Mouse (Mus musculus) skeletal muscle tissue, adult 2 months (tissue): ENCODE measurements around the gene Tmem126b.

ENCODE experiments used
- DNase-seq: peaks from one replicate; pipeline ENCODE4 v3.0.0-alpha.2; 2012; ENCODE audit warnings: low read depth, low spot score

The Tmem126b gene

DNA sequence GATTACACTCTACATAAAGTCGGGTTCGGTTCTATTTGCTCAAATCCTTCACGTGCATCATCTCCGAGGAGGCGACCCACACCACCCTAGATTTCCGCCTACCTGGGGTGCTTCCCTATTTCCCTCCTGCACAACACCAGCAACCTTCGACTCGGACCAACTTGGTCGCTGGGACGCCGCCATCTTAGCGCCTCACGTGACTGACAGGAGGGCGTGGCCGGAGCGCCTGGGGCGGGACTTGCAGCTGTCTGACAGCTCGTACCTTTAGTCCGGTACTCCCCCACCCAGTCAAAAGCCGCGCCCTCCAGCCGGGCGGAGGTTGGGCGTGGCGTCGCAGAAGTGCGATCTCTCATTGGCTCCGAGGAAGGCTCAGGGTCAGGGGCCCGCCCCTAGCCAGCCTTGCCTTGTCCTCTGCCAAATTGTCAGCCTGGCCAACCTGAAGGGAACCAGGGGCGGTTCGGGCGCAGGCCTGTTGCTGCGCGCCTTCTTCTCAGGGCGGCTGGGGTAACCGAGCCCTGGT, at the start of gene Tmem126b:
TSS of gene Tmem126b (minus strand) at position 209 of the 520 bp plus-strand sequence.
- DNase-seq = peak; percentile 98

DNA sequence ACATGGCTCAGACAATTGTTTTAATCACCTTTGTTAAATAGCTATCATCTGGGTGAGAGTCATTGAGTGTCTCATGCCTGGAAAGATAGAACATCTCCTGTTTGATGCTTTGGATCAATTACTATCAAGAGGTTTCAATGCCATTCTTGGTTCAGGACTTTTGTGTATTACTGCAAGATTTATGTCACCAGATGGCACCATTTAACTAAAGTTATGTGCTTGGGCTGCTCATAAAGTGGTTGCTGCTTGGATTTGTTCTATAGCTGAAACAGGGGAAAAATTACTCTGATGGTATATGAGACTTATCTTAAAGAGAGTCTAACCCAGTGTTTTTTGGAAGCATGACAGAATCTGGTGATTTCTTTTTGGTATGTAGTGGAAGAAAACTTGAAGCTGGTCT, 36.5 kb upstream of the Tmem126b start:
- no peak for DNase-seq

DNA sequence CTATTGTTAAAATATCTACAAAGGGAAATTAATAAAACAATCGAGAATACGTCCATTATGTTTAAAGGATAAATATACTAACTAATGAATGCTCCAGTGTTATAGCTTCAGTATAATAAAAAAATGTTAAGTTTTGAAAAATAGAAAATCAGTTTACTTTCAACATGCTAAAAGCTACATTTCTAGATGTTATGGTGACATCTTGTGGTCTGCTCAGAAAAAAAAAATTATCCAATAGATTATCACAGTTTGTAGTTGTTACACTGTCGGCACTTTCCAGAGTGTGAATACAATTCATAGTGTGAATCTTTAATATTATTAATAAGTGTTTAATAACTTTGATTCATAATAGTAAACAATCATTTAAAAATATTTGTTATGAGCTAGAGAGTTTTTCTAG, 32.3 kb upstream of the Tmem126b start:
- DNase-seq = no peak

DNA sequence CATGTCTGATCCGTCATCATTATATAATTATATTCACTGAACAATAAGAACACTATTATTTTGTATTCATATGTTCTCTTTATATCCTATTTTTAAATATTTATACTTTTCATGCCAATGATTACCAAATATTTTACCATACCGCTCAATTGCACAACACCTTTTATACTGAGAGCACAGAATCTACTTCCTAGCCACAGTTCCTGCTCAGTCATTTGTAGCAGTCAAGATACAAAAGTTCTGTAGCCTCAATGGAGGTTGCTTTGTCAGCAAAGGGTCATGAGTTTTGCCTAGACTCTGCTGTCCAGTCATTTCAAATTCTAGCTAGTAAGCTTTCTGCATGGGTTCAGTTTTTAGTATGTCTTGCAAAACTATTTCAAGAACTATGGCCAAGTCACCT, 6.8 kb upstream of the Tmem126b start:
- DNase-seq = no peak

DNA sequence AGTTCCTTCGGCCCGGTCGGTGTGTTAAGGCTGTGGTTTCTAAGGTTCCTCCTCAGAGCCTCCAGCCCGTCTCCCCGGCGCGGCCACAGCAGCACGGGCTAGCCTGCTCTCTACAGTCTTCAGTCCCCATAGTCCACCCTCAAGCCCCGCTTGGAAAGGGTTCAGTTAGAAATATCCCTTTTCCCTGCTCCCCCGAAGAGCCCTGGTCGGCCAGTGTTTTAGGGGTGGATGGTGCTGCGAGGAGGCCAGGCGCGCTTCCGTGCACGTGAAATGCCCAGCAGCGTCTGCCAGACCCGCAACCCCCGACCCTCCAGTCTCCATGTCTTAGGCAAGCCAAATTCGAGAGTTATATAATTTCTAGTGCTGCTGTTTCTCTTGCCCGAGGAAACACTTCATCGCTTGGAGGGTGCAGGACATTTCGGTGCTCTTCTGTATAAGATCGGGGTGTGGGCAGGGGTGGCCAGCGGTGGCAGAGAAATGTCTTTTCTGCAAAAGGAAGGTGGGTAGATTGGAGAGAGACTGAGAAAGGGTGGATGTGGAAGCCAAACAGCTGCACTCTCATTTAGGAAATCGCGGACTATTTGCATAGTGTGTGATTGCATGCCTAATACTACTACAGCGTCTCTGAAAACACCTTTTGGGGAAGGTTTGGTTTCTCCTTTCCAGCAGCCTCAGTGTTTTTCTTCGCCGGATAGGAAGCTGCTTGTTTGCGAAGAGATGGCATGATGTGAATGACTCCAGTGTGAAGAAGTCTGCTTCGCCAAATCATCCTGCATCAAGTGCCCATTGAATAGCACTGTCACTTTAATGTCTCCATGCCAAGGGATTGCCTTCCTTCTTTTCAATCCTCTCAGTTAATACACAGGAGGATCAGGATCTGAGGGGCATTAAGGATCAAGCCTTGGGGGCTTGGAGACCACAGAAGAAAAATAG, 778 bp upstream of the Tmem126b start, which contains the start of gene Dlg2:
TSS of gene Dlg2 (plus strand) at position 360 of the 933 bp plus-strand sequence.
- DNase-seq = no peak

DNA sequence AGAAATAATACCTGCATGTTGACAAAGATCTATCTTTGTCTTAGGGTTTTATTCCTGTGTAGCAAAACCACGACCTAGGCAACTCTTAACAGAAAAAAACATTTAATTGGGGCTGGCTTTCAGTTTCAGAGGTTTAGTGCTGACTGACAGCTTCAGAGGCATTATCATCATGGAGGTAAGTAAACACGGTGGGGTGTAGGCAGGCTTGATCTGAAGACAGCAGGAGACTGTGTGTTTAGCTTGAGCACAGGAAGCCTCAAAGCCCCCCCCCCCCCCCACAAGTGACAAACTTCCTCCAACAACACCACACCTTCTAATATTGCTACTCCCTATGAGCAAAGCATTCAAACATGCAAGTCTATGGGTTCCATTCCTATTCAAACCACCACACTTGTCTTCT, 2.3 kb downstream of the Tmem126b start:
- no peak for DNase-seq

DNA sequence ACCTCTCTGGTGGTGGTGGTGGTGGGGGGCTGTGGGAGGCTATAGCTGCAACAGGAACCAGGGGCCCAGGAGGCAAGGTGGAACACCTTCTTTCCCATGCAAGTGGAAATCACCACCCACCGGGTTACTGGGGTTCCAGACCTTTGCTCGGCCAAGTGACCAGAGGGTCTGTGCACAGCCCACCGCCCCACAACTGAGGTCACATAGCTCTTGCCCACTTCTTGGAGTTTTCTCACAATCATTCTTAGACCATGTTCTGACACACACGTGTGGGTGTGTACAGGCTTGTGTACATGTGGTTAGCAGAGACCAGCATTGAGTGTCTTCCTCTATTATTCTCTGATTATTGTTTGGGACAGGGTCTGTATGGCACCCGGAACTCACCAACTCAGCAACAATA, 14.4 kb downstream of the Tmem126b start:
- DNase-seq = no peak

DNA sequence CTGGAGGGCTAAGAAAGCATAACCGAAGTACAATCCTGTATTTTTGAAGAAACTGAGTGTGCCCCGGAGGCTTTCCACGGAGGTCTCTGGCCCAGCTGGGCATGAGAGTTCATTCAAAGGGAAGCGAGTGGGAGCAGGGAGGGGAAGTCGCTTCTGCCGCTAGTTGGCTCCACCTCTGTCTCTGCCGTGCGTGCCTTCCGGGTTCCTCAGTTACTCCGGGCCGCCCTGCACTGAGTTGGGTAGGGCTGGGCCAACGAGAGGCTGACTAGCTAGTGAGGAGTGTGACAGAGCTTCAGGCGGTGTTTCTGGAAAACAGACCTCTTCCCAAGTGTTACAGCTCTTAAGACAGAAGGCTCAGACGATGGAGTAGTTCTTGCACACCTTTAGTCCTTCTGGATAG, 14.9 kb downstream of the Tmem126b start:
- DNase-seq = no peak

DNA sequence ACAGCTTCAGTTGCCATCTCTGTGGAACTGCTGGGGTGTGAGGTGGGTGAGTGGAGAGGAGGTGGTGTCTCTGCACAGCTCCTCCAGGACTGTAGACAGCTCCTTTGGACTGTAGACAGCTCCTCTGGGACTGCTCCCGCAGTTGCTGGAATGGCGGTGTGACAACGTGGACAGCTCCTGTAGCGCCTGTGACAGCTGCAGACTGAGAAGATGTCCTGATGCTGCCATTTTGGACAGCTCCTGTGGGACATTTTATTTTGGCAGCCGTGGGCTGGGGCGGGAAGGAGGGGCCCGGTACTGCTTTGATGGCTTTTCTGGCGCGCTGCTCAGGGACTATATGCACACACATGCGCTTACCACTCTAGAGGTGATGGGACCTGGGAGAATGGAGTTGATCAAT, 15.5 kb downstream of the Tmem126b start:
- no peak for DNase-seq

DNA sequence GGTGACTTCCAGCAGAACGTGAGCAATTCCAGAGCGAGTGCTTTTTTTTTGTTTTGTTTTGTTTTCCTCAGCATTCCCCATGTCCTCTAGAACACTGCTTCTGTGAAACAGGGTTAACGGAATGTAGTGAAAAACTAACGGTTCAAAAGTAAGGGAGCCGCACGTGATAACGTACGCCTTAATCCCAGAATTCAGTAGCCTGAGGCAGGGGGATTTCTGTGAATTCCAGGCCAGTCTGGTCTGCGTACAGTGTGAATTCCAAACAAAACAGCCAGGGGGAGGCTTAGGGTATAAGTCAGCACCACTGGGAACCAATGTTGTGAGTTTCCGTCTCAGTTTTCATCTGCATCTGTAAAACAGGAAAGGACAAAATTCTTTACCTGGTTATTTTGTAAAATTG, 18.3 kb downstream of the Tmem126b start:
- no peak for DNase-seq

DNA sequence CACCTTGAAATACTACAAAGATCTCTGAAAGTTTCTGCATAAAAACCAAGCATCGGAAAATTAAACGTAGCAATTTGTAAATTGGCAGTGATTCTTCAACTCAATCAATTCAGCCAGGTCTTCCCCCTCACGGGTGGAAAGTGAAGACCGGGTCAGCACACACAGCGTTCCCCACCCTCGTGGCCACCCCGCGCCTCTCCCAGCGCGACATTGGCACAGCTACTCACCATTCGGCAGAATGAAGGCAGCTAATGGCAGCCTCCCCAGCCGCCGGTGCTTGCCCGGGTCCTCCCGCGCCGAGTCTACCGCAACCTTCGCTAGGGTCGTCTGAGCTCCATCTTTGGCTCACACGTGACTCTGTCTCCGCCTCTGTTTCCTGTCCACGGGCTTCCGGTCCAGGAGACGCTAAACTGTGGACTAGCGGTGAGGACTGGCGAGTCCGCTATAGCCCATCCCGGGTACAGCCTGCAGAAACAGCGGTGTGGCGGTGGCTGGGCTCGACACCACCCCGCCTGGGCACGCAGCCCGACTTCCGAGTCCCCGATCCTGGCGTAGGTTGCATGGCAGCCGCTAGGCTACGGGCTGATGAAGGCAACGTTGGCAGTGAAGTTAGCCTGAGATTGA, 18.8 kb downstream of the Tmem126b start, which contains the start of gene Tmem126a:
TSS of gene Tmem126a (minus strand) at position 385 of the 624 bp plus-strand sequence.
- DNase-seq = peak; percentile 88

DNA sequence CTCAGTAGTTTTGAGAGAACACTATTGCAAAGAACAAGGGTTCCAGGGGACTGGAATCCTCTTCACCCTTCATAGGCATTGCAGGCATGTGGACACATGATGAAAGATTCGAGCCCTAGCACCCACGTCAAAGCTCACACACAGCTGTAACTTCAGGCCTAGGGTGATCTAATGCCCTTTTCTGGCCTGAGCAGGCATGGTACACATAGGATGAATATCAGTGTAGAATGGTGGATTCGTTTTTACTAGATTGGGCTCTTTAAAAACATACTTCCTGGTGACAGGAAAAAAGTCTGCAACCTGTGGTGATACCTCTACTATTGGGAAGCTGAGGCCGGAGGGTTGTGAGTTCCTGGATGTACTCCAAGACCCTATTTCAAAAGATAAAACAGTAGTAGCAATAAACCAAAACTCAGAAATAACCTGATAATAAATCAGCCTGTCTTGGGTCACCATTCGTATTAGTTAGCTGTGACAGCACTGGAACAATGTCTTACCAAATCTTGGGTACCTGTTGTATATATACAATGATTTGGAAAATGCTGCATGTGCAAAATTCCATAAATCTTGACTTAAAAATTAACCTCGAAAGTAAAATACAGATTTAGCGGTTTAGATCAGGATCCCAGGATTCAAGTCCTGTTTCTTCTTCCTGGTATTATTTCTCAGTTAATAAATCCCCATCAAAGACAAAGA, 19.5 kb downstream of the Tmem126b start:
- DNase-seq = no peak

DNA sequence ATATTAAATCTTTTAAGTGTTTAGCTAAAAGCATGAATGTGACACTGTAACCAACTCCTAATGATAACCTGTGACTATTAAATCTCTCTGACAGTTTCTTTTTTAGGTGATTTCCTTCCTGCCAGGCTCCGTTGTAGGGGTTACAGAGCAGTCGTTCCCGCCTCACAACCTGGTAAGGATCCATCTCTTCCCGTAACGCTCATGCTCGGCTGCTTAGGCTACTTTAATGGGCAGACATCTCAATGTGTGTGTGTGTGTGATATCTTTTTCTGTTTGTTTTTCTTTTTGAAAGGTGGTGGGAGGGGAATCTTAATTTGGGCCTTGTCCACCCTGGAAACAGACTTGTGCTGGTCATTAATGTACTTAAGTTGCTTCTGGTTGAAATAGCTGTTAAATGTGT, 31.6 kb downstream of the Tmem126b start:
- DNase-seq = no peak

DNA sequence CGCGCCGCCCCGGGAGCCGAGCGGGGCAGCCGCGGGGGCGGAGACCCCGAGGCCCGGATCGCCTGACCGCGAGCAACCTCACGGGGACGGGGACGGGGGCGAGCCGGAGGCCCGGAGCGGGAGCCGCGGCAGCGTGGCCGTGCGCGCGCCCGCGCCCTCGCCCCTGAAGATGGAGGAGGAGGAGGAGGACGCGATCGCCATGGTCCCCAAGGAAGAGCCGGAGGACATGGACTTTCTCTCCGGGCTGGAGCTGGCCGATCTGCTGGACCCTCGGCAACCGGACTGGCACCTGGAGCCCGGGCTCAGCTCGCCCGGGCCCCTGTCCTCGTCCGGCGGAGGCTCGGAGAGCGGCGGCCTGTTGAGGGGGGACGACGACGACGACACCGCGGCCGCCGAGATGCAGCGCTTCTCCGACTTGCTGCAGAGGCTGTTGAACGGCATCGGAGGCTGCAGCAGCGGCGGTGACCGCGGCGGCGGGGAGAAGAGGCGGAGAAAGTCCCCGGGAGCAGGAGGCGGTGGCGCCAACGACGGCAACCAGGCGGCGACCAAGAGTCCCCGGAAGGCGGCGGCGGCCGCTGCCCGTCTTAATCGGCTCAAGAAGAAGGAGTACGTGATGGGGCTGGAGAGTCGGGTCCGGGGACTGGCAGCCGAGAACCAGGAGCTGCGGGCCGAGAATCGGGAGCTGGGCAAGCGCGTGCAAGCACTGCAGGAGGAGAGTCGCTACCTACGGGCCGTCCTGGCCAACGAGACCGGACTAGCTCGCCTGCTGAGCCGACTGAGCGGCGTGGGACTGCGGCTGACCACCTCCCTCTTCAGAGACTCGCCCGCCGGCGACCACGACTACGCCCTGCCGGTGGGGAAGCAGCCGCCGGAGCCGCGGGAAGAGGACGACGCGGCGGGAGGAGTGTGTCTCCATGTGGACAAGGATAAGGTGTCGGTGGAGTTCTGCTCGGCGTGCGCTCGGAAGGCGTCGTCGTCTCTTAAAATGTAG, 32.4 kb downstream of the Tmem126b start:
- DNase-seq = peak; percentile 38

DNA sequence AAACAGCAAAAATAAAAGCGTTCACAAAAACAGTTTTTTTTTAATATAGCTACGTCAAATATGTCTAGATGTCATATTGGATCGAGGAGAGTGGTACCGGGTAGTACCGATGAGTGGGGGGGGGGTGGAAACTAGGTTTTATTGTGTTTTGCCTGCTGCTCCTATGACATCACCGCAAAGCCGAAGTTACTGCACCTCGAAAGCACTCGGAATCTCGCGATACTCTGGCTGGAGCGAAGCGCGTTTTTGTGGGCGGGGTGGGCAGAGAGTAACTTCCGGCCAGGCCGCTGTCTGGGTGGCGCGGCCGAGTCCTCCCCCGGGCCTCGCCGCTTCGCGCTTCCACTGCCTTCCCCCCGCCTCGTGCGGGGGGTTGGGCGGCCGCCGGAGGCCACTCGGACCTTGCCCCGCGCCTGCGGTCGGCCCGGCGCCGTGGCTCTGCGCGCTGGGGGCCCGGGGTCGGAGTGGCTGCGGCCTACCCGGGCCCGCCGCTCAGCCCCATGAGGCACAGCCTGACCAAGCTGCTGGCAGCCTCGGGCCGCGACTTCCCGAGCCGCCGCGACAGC, 33.2 kb downstream of the Tmem126b start, which contains the start of gene Crebzf:
TSS of gene Crebzf (plus strand) at position 212 of the 563 bp plus-strand sequence.
- DNase-seq = peak; percentile 98

DNA sequence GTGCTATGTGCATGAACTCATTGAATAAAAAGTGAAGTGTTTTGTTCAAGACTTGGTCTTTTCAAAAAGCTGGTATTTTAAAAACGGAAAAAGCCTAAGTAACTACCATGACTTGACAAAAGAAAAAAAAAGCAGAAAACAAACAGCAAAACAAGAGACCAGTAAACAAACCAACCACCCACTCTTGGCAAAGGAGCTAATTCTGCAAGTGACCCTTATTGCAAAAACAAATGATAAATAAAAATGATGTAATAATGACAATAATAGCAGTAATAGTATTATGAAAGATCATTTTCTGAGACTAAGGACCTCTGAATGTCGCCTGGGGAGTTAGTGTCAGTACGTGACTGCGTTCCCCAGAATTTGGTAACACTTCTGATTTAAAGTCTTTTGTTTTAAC, 33.7 kb downstream of the Tmem126b start:
- no peak for DNase-seq

DNA sequence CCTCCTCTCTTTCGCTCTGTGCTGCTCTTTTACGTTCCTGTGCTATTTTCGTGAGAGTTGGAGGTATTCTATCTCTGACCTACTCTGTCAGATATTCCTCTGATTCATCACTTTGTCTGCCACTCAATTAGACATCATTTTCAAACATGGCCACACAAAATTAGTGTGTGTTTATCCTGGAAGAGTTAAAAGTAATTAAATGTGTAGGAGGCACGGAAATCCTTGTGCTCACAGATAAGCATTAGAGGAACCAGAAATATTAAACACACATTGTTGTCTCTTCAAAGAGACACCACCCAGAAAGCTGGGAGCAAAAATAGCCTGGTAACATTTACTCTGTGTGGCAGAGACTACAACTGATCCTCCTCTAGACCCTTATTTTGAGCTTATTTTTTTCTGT, 35.8 kb downstream of the Tmem126b start:
- DNase-seq = no peak

DNA sequence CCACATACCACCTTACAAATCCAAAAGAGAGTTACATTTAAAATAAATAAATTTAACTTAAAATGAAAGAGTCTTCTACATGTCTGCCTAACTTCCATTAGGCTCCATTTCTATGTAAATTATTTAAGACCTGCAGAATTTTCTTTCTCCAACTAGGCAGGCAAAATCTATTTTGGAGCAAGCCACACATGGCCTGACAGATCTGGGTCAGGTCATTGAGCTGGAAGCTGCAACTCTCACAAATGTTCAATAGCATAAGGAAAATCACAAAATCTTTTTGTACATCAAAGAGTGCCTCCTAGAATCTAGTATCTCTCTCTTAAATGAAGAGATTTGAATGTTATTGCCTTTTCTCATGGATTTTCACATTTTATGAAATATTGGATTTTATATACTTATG, 43.6 kb downstream of the Tmem126b start:
- no peak for DNase-seq

DNA sequence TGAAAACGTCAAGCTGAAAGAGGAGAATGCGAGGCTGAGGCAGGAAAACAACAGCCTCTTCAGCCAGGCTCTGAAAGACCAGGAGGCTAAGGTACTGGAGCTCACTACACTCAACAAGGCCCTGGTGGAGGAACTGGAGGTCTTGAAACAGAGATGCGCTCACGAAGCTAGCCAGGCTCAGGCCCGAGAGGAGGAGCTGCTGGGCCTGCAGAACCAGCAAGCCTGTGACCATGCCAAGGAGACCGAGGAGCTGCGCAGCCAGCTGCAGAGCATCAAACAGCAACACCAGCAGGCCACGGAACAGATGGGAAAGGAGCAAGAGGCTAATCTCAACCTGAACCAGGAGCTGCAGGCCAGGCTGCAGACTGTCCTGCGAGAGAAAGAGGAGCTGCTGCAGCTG, 48.8 kb downstream of the Tmem126b start:
- DNase-seq = no peak
